Comparison of ENCODE assay signal across 8 mouse cellular contexts in genomic region chr13:40748785-40749602, GRCm38 (mm10). TPM values are rescaled to one million over a fixed set of nuclear protein-coding genes. Genes with fewer than 3 reads are reported as not detected.
DNase-seq lines count a peak whose midpoint lies in the region; ATAC-seq and TF ChIP-seq lines count a peak whose summit lies in the region.

No protein-coding gene starts in this region.

- 17% methylated on average over 19 of the region's 19 CpGs for WGBS in forebrain, embryonic 12.5 days
- 10% methylated on average over 19 of the region's 19 CpGs for WGBS in intestine, postnatal 0 days
- 15% methylated on average over 19 of the region's 19 CpGs for WGBS in neural tube, embryonic 13.5 days

- H3K4me1 ChIP-seq in forebrain, embryonic 12.5 days = no peaks in the 10 kb centered on the region
- H3K4me1 ChIP-seq in intestine, postnatal 0 days (replicated peaks; ENCODE audit: control insufficient read depth, insufficient read depth, low read length) = no peaks in the 10 kb centered on the region
- peaks cover 6% of the 10 kb centered on the region for H3K4me1 ChIP-seq in neural tube, embryonic 13.5 days (replicated peaks)

- H3K27ac ChIP-seq in forebrain, embryonic 12.5 days = no peak overlapping the region
- H3K27ac ChIP-seq in intestine, postnatal 0 days (ENCODE audit: low read depth, low read length) = no peak overlapping the region
- H3K27ac ChIP-seq in neural tube, embryonic 13.5 days (replicated peaks) = no peak overlapping the region

- intact Hi-C loops in gastrocnemius, postnatal 14 days (cut with DNase I; ENCODE audit: low total_unique reads) = no loop called here

- ATAC-seq in CD4-positive, CD25-positive, alpha-beta regulatory T cell, adult 4 months = no peak
- ATAC-seq in forebrain, embryonic 12.5 days (ENCODE audit: low FRiP score) = peak; percentile 30; the same call in 1 of the 2 replicates
- no peak for ATAC-seq in intestine, postnatal 0 days
- ATAC-seq in neural tube, embryonic 13.5 days (ENCODE audit: low read depth) = 0 out of 2 replicates have a peak, but pooled peaks have one; percentile 19

- no peaks in the 10 kb centered on the region for H3K36me3 ChIP-seq in forebrain, embryonic 12.5 days (replicated peaks)
- no peaks in the 10 kb centered on the region for H3K36me3 ChIP-seq in intestine, postnatal 0 days (ENCODE audit: control insufficient read depth, insufficient read depth)
- H3K36me3 ChIP-seq in neural tube, embryonic 13.5 days = no peaks in the 10 kb centered on the region

- H3K9ac ChIP-seq in forebrain, embryonic 12.5 days = no peak overlapping the region
- H3K9ac ChIP-seq in intestine, postnatal 0 days (ENCODE audit: low read depth, low read length) = no peak overlapping the region
- H3K9ac ChIP-seq in neural tube, embryonic 13.5 days = no peak overlapping the region

- H3K27me3 ChIP-seq in forebrain, embryonic 12.5 days = peaks cover 52% of the 10 kb centered on the region
- H3K27me3 ChIP-seq in intestine, postnatal 0 days (replicated peaks; ENCODE audit: control insufficient read depth, insufficient read depth, low read length) = peaks cover 32% of the 10 kb centered on the region
- peaks cover 56% of the 10 kb centered on the region for H3K27me3 ChIP-seq in neural tube, embryonic 13.5 days

- TF ChIP-seq CTCF in intestine, postnatal 0 days (IDR thresholded peaks at IDR 0.05; ENCODE audit: low read depth) = peak; percentile 63

- H3K9me3 ChIP-seq in forebrain, embryonic 12.5 days = peaks cover 5% of the 10 kb centered on the region; the same call in 1 of the 2 replicates
- no peaks in the 10 kb centered on the region for H3K9me3 ChIP-seq in intestine, postnatal 0 days (ENCODE audit: control insufficient read depth)
- H3K9me3 ChIP-seq in neural tube, embryonic 13.5 days = 0 out of 2 replicates have a peak, but pooled peaks cover 5% of the 10 kb centered on the region

- H3K4me2 ChIP-seq in forebrain, embryonic 12.5 days = peak overlapping the region; percentile 35; the same call in 1 of the 2 replicates
- H3K4me2 ChIP-seq in intestine, postnatal 0 days (replicated peaks; ENCODE audit: low read depth) = 0 out of 2 replicates have a peak overlapping the region, but pooled peaks have one; percentile 13
- H3K4me2 ChIP-seq in neural tube, embryonic 13.5 days = peak overlapping the region; percentile 40

- H3K4me3 ChIP-seq in forebrain, embryonic 12.5 days (replicated peaks) = no peak overlapping the region
- H3K4me3 ChIP-seq in intestine, postnatal 0 days (ENCODE audit: low read depth, low read length) = no peak overlapping the region
- no peak overlapping the region for H3K4me3 ChIP-seq in neural tube, embryonic 13.5 days

- peak; percentile 43 for DNase-seq in CD4-positive, CD25-positive, alpha-beta regulatory T cell, adult 2 months (ENCODE audit: low read depth, low spot score)
- DNase-seq in A20 (ENCODE audit: low read depth, low spot score) = peak; percentile 63
- no peak for DNase-seq in gastrocnemius, postnatal 14 days
- no peak for DNase-seq in T-cell, adult 2 months (ENCODE audit: low spot score)

RNA-seq across cellular contexts. Expression of gene Tfap2a, which starts 10.8 kb away (rescaled TPM):
- under 1 TPM in 1 of 2 experiments, not detected in 1; 0.20 TPM for polyA plus RNA-seq in CD4-positive, CD25-positive, alpha-beta regulatory T cell, adult 4 months (2017; shearing (Covaris generic))
- 1.6 and 2.0 TPM in 2 replicates for polyA plus RNA-seq in forebrain, embryonic 12.5 days (2016; fragmentation: Nextera tagmentation; extraction: Ambion mirVana)
- 0.04 and 0.07 TPM in 2 replicates for polyA plus RNA-seq in intestine, postnatal 0 days (2015; fragmentation: Nextera tagmentation; extraction: Ambion mirVana)
- polyA plus RNA-seq in neural tube, embryonic 13.5 days (2015; fragmentation: Nextera tagmentation; extraction: Ambion mirVana) = 11.6 and 13.7 TPM in 2 replicates
- total RNA-seq in gastrocnemius, postnatal 14 days (2021) = not detected

Comparison
In these comparisons a context has a peak if more than half of its experiments do, and no peak if none do; other contexts are left out.
1. DNase-seq: peak in CD4-positive, CD25-positive, alpha-beta regulatory T cell, adult 2 months (single experiment) and A20 (single experiment); none in gastrocnemius, postnatal 14 days (single experiment) and T-cell, adult 2 months (single experiment).
2. ATAC-seq: peak in forebrain, embryonic 12.5 days (single experiment) and neural tube, embryonic 13.5 days (single experiment); none in CD4-positive, CD25-positive, alpha-beta regulatory T cell, adult 4 months (single experiment) and intestine, postnatal 0 days (single experiment).
3. Peak in every context shown above with its lines, with median percentiles within 50 percentile points of each other: H3K4me2 ChIP-seq.